Mouse (Mus musculus) stomach, postnatal 0 days (tissue): Measurements from ENCODE around the gene Rnpepl1.

Experiments
- CTCF ChIP-seq: IDR thresholded peaks from 2 replicates; pipeline ENCODE4 v1.5.1; 2016; ENCODE audit warnings: antibody characterized with exemption, low read depth, mild to moderate bottlenecking, moderate library complexity
- EP300 ChIP-seq: optimal IDR thresholded peaks from 2 replicates; pipeline ENCODE3; 2016; ENCODE audit warnings: antibody characterized with exemption

GRCm38 (mm10) chr1:92935054-92935962 is 24.7 kb downstream of the Rnpepl1 start:
- TF ChIP-seq CTCF (no peak), EP300 (no peak)
